Mouse (Mus musculus) left cerebral cortex, adult 11 months (tissue): ENCODE results near the gene Rplp2.

Source experiments
- DNase-seq: peaks from one replicate; pipeline ENCODE4 v3.0.0; 2022; ENCODE audit warnings: low spot score

Gene Rplp2

GRCm38 (mm10) chr7:141451928-141452327, 4.8 kb downstream of the Rplp2 start:
- DNase-seq, result no peak

- no peak for DNase-seq
Measured at GRCm38 (mm10) chr7:141453636-141454035, 6.5 kb downstream of the Rplp2 start.

GRCm38 (mm10) chr7:141454967-141455551, 7.9 kb downstream of the Rplp2 start, which contains the start of gene Pnpla2:
Gene Pnpla2, plus strand, starts transcription at chr7:141455198.
- peak; percentile 81 for DNase-seq

- no peak for DNase-seq
Measured at GRCm38 (mm10) chr7:141455610-141456314, 8.6 kb downstream of the Rplp2 start.

GRCm38 (mm10) chr7:141456739-141457138, 9.6 kb downstream of the Rplp2 start:
- no peak for DNase-seq

- DNase-seq, result no peak
Measured at GRCm38 (mm10) chr7:141457236-141457635, 10.1 kb downstream of the Rplp2 start.

- no peak for DNase-seq
Measured at GRCm38 (mm10) chr7:141457986-141458660, 11.0 kb downstream of the Rplp2 start.

GRCm38 (mm10) chr7:141458661-141459060, 11.5 kb downstream of the Rplp2 start:
- no peak for DNase-seq

GRCm38 (mm10) chr7:141459301-141459711, 12.1 kb downstream of the Rplp2 start:
- DNase-seq, result no peak

GRCm38 (mm10) chr7:141460001-141460390, 12.8 kb downstream of the Rplp2 start:
- no peak for DNase-seq

GRCm38 (mm10) chr7:141460391-141461113, 13.4 kb downstream of the Rplp2 start, which contains the start of gene Cracr2b:
Gene Cracr2b, plus strand, starts transcription at chr7:141461094.
- no peak for DNase-seq

- no peak for DNase-seq
Measured at GRCm38 (mm10) chr7:141461521-141462332, 14.6 kb downstream of the Rplp2 start.

- DNase-seq, result no peak
Measured at GRCm38 (mm10) chr7:141462333-141462821, 15.2 kb downstream of the Rplp2 start.

- no peak for DNase-seq
Measured at GRCm38 (mm10) chr7:141463824-141464602, 16.8 kb downstream of the Rplp2 start.

GRCm38 (mm10) chr7:141464603-141465201, 17.5 kb downstream of the Rplp2 start:
- no peak for DNase-seq

- no peak for DNase-seq
Measured at GRCm38 (mm10) chr7:141465388-141466044, 18.3 kb downstream of the Rplp2 start.

- DNase-seq, result no peak
Measured at GRCm38 (mm10) chr7:141466045-141466394, 18.9 kb downstream of the Rplp2 start.

GRCm38 (mm10) chr7:141466607-141467148, 19.5 kb downstream of the Rplp2 start:
- DNase-seq, result no peak
